Mouse (Mus musculus) splenic B cell, adult 2 months (primary cell): Measurements from ENCODE around the gene Vmn2r38.
"Not testable (repeated sequence)": the region's sequence is repeated elsewhere in the genome, so short reads cannot be mapped to it uniquely, and the experiment has no call there.

Experiments
- DNase-seq: peaks from one replicate; pipeline ENCODE4 v3.0.0-alpha.2; 2011; ENCODE audit warnings: low read depth, low spot score
- H3K27me3 ChIP-seq: 2 replicates; pipeline ENCODE4 v1.6.1; 2012; ENCODE audit warnings: mild to moderate bottlenecking, low read length, moderate library complexity, mixed read lengths; ENCODE audit not compliant: control insufficient read depth, poor library complexity, insufficient read depth, severe bottlenecking
- H3K36me3 ChIP-seq: 2 replicates; pipeline ENCODE4 v1.6.1; 2012; ENCODE audit warnings: mild to moderate bottlenecking, low read length, moderate library complexity, mixed read lengths; ENCODE audit not compliant: control insufficient read depth, poor library complexity, insufficient read depth, severe bottlenecking

Vmn2r38 gene

DNA sequence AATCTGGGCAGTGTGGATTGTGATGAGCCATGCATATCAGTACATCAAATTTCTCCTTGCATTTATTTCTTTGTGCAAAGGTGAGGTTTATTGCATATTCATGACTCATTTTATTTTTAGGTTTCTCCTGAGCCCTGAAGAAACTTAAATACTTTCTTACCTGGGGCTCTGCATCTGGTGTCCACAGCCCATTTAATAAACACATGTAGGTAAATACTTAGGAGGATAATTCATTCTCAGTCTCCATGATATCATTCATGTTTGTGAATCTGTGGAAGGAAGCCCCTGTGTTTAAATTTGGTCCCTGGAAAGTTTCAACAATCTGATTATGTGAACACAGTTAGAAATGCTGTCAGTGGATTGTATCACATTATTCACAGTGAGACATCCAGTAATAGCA, at the start of gene Vmn2r38:
Vmn2r38 (minus strand) TSS at position 101 of the 400 bp plus-strand sequence.
- not testable (repeated sequence) for H3K36me3 ChIP-seq, H3K27me3 ChIP-seq, DNase-seq

- not testable (repeated sequence) for DNase-seq, H3K36me3 ChIP-seq, H3K27me3 ChIP-seq
These were observed 32.3 kb downstream of the Vmn2r38 start for GRCm38 (mm10) chr7:9065353-9065752.

DNA sequence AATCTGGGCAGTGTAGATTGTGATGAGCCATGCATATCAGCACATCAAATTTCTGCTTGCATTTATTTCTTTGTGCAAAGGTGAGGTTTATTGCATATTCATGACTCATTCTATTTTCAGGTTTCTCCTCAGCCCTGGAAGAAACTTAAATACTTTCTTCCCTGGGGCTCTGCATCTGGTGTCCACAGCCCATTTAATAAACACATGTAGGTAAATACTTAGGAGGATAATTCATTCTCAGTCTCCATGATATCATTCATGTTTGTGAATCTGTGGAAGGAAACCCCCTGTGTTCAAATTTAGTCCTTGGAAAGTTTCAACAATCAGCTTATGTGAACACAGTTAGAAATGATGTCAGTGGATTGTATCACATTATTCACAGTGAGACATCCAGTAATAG, 67.0 kb downstream of the Vmn2r38 start, which contains the start of gene Vmn2r39:
Vmn2r39 (minus strand) TSS at position 101 of the 400 bp plus-strand sequence.
- DNase-seq, H3K36me3 ChIP-seq, H3K27me3 ChIP-seq: not testable (repeated sequence)
